Mouse (Mus musculus) erythroblast, embryonic 14.5 days (primary cell): ENCODE measurements around the gene Adh5.

Experiments used
- GATA1 ChIP-seq: IDR thresholded peaks from 2 replicates; pipeline ENCODE4 v1.6.1; 2012; ENCODE audit warnings: low read length, inconsistent platforms, mixed read lengths
- TAL1 ChIP-seq: IDR thresholded peaks from 3 replicates; pipeline ENCODE4 v1.6.1; 2012; ENCODE audit warnings: low read length, inconsistent platforms, mixed read lengths

DNA sequence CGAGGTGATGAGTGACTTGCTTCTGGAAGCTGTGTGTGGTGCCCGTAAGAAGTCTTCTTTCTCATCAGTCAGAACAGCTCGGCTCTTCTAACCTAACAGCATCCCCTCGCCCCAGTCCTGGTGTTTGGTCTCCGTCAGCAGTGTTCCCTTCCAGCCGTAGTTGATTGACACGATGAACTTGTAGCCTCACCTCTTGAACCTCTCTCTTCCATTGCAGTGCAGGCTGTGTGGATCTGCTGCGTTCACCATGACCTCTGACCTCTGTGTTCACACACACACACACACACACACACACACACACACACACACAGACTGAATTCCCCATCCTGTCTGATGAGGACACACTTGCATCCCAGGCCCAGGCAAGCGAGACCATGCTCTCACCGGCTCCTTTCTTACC is 9.3 kb downstream of the Adh5 start:
- no peak for TF ChIP-seq GATA1
- TF ChIP-seq TAL1, result no peak
